Mouse (Mus musculus): Measurements from ENCODE around the gene Gm12569. TPM values are rescaled to one million over a fixed set of nuclear protein-coding genes. Genes with fewer than 3 reads are reported as not detected.

The Gm12569 gene
- not detected for total RNA-seq (2021)
- long read RNA-seq, experiment 1, result 0 reads
- long read RNA-seq, experiment 2, result 0 reads

GRCm38 (mm10) chr11:51220308-51220707 is at the start of gene Gm12569:
TSS of gene Gm12569 (plus strand) at chr11:51220473.
- no peak for DNase-seq

- no peak for DNase-seq
Observed at GRCm38 (mm10) chr11:51202726-51203125, 17.5 kb upstream of the Gm12569 start.

GRCm38 (mm10) chr11:51207758-51208157 is 12.5 kb upstream of the Gm12569 start:
- DNase-seq, result no peak

GRCm38 (mm10) chr11:51211426-51211825 is 8.8 kb upstream of the Gm12569 start:
- DNase-seq, result no peak

GRCm38 (mm10) chr11:51214021-51214420 is 6.3 kb upstream of the Gm12569 start:
- no peak for DNase-seq

GRCm38 (mm10) chr11:51219396-51219980 is 785 bp upstream of the Gm12569 start:
- DNase-seq, result no peak

GRCm38 (mm10) chr11:51227104-51227503 is 6.8 kb downstream of the Gm12569 start:
- no peak for DNase-seq

GRCm38 (mm10) chr11:51234626-51235025 is 14.4 kb downstream of the Gm12569 start:
- DNase-seq, result no peak

- DNase-seq, result no peak
Observed at GRCm38 (mm10) chr11:51242897-51243296, 22.6 kb downstream of the Gm12569 start.

GRCm38 (mm10) chr11:51257006-51257405 is 36.7 kb downstream of the Gm12569 start:
- no peak for DNase-seq

- DNase-seq, result no peak
Observed at GRCm38 (mm10) chr11:51261680-51262219, 41.5 kb downstream of the Gm12569 start, which contains the start of gene Clk4. TSS of gene Clk4 (plus strand) at chr11:51261730.

- peak; percentile 98 for DNase-seq
Observed at GRCm38 (mm10) chr11:51262342-51263285, 42.3 kb downstream of the Gm12569 start, which contains the start of gene BC049762. TSS of gene BC049762 (minus strand) at chr11:51263046.

- DNase-seq, result peak; percentile 71
Observed at GRCm38 (mm10) chr11:51263286-51263831, 43.1 kb downstream of the Gm12569 start.

GRCm38 (mm10) chr11:51264352-51264751 is 44.1 kb downstream of the Gm12569 start:
- no peak for DNase-seq

- no peak for DNase-seq
Observed at GRCm38 (mm10) chr11:51265326-51265725, 45.1 kb downstream of the Gm12569 start.

GRCm38 (mm10) chr11:51274418-51274817 is 54.1 kb downstream of the Gm12569 start:
- no peak for DNase-seq

Other genes starting within 250 kb of the Gm12569 start
- not detected for gene Olfr1377, start 238.5 kb upstream of the Gm12569 start, total RNA-seq (2021)
- not detected for gene Olfr51, start 216.9 kb upstream of the Gm12569 start, total RNA-seq (2021)
- gene Olfr54, start 206.2 kb upstream of the Gm12569 start, total RNA-seq (2021), result not detected
- gene Olfr1375, start 172.4 kb upstream of the Gm12569 start, total RNA-seq (2021), result not detected
- gene Zfp354a, start 161.2 kb upstream of the Gm12569 start, total RNA-seq (2021), result 1 to 10 TPM; 2.1 to 3.1 TPM
- gene Clk4, start 41.3 kb downstream of the Gm12569 start, total RNA-seq (2021), result 10 to 100 TPM; 35.2 to 58.9 TPM
- gene BC049762, start 42.6 kb downstream of the Gm12569 start, total RNA-seq (2021), result not detected
- gene Col23a1, start 69.4 kb downstream of the Gm12569 start, total RNA-seq (2021), result 10 to 100 TPM; 12.0 to 15.2 TPM